Mouse (Mus musculus): ENCODE measurements around the gene Tanc2. TPM values are rescaled to one million over a fixed set of nuclear protein-coding genes. Genes with fewer than 3 reads are reported as not detected.
A peak's percentile ranks its signal among the peaks of the same experiment; 100 is the strongest.

The Tanc2 gene
- total RNA-seq, 4 experiments from 2014 or later = 209 to 233 (median 215) TPM

DNA sequence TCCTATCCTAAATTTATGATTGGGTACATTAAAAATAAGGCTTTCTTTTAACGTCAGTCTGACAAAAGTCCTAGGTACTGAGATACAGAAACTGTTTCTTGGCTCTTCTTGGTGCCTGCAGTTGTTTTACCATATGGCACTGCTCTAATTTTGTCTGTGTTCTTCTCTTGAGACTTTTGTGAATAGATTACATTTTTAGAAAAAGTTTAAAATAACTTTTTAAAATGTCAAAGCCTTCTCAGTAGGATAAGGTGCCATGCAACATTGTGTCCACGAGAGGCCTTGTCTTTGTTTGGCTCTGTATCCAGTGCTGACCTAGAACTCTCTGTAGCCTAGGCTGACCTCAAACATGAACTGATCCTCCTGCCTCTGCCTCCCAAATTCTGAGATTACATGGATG lies 238.4 kb downstream of the Tanc2 start:
- DNase-seq (ENCODE audit: low spot score in 2 of 2) = peak in 1 of 2 experiments; percentile 58

DNA sequence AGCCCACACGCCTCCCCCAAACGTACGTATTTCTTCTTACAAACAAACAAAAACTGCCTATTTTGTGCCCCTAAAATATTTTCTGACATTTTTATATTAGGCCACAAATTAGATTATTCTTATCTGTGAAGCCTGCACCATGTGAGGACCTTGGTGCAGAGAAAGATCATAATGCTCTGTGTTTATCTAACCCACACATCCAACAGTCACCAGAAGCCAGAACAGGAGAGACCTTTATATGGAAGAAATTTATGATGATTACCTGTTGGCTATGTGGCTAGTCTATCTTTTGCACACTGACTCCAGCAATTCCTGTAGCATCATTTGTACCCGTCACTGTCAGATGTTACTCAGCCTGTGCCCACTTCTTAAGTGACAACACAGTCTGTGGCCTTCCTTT lies 245.4 kb downstream of the Tanc2 start:
- no peak for DNase-seq (ENCODE audit: low spot score in 2 of 2)

DNA sequence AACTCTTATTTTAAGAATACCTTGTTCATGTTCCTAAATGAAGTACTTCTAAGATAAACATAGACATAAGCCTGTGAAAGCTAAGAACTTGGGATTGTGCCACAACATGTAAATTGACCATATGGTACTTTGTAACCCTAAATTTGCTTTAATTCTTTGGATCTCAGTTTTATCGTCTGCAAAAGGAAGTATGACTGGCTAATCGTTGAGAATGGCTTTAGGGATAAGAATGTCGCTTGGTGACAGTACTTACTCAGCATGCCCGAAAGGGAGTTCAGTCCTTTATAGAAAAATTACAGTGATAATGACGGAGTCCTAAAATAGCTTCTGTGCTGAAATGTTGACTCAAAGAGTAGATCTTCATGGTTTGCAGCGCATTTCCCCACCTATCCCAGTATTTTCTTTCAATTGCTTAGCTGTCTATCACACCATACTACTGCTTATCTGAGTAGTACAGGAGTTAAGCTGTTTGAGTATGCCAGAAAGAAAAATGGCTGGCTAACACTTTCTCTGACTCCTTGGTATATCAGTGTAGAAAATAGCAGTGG lies 246.6 kb downstream of the Tanc2 start:
- DNase-seq (ENCODE audit: low spot score in 2 of 2) = no peak

DNA sequence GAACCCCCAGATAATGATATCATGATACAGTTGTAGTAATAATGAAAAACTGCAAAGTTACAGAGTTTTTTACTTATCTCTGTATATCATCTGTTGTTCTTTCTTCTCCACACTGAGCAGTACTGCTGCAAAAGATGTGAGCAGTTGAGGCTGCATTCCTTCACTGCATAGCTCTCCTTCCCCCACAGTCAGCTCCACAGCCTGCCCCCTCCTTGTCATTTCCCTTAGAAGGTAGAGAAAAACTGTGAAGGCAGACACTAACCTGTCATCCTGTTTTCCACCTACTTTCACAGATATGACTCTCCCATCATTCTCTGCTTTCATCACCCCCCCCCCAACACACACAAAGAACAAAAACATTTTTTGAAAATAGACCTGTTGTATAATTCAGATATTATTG lies 248.2 kb downstream of the Tanc2 start:
- peak in 1 of 2 experiments; percentile 41 for DNase-seq (ENCODE audit: low spot score in 2 of 2)

DNA sequence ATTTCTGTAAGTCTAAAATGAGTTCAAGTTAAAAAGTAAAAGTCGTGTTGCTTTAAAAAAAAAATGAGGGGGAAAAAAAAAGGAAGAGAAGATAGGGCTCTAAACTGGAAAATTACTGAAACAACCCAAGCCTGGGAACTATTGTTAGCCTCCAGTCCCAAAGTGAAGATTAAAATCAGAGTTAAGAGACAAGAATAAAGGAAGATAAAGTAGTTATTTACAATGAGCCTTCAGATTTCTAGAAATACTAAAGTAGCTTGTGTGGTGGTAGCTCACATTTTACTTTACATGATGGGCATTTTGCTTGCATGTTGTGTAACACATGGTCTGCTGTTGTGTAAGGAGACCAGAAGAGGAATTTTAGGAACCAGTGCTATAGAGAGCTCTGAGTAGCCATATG lies 256.1 kb downstream of the Tanc2 start:
- DNase-seq (ENCODE audit: low spot score in 2 of 2) = no peak

DNA sequence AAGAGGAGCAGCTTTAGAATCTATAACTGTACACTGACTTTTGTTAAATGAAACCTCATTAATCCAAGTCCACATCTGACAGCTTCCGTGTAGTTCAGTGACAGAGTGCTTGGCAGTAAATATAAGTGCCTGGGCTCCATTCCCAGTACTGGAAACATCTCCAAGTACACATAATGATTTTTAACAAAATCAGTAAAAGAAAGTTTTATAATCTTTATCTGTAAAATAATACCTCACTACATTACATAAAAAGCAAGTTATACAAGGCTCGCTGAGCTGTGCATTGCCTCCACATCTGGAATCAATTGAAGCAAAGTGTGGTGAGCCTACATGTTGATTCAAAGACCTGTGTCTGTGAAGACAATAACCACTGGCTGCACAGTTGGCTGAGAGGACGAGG lies 265.7 kb downstream of the Tanc2 start:
- no peak for DNase-seq (ENCODE audit: low spot score in 2 of 2)

DNA sequence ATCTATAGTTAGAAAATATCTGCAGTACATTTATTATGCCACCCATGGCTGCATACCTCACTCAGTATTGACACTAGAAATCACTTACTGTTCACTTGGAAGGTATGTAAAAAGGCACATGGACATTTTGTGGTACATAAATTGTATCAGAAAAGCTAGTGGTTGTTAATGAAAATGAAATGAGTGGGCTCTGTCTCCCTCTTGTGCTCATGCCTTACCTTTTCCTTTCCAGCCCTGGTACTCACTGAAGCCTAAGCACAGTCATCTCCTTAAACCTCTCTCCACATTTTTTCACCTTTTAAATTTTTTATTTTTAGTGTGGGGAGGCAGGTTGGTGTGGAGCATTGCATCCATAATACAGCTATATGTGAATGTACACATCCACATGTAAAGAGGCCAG lies 268.3 kb downstream of the Tanc2 start:
- DNase-seq (ENCODE audit: low spot score in 2 of 2) = no peak

DNA sequence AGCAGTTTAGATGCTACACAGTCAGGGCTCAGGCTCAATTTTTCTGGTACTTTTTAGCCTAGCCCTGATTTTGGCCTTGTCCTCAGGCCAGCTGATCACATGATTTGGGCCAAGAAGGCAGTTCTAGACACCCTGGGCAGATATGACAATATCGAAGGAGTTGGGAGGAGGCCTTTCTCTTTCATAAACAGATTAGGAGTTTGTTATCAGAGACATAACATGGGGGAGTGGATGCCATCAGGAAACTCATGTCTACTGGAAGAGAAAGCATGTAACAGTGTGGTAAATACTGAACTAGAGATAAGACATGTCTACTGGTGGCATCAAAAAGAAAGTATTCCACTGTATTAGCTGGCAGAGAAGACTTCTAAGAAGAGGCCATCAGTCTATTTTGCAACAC lies 295.8 kb downstream of the Tanc2 start:
- DNase-seq (ENCODE audit: low spot score in 2 of 2) = no peak

DNA sequence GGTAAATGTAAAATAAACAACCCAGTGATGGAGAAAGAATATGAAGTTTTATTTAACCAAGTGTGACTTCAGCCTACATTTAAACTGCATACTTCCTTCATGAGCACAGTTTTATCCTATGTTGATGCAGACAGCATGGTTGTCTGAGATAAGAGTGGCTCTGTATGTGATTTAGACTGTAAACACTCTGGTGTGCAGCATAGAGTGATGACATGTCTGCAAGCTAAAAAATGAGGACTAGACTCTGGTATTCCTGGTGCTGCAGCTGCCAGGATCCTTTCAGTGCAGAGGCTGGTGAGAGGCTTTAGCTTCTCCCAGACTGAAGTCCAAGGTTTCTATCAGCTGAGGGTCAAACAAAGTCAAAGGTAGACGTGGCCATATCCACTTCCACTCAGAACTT lies 297.5 kb downstream of the Tanc2 start:
- no peak for DNase-seq (ENCODE audit: low spot score in 2 of 2)

DNA sequence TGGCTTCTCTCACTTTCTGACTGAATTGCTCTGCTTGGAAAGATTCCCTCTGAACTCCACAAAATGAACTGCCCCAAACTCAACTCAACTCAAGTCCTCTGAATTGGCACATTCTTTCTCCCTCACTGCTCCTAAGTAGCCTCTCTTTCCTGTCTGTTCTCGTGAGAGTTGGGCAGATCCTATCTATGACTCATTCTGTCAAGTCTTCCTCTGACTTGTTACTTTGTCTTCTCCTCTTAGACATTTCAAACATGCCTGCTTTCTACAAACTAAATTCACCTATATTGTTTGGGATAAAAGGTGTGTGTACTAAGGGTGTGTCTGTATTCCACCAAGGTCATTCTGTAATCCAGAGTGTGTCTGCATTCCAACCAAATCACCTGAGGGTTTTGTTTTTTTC lies 309.4 kb downstream of the Tanc2 start:
- no peak for DNase-seq (ENCODE audit: low spot score in 2 of 2)

DNA sequence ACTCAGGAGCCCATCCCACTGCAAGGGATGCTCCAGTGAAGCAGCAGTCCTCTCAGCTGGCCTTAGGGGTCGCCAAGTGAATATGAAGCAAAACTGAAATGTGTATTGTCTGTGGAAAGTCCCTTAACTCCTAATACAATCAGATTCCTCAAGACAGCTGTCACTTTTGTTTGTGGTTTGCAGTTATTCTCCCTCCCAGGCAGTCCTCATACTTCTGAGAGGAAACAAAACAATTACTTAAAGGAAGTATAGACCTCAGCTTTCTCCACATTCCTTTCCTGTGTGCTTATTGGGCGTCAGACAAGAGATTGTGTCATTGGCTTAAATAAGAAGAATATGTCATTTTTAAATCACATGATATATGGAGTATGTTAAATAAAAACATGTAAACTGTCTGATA lies 311.7 kb downstream of the Tanc2 start:
- DNase-seq (ENCODE audit: low spot score in 2 of 2) = no peak

DNA sequence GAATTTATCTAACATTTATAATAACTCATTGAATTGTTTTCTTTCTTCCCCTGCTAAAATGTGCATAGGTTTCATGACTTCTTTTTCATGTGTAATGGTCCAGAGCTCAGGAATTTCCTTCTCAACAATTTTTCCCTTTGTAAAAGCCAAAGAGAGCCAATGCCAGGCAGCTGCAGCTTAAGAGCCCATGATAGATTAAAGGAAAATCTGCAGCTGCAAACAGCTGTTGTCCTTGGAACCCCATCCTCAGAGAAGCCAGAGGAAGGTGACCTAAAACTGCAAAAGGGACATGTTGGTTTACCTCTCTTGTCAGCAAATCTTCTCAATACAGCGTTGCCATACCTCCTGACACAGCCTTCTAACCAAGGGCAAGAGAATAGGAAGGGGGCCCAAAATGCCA lies 313.2 kb downstream of the Tanc2 start:
- no peak for DNase-seq (ENCODE audit: low spot score in 2 of 2)

DNA sequence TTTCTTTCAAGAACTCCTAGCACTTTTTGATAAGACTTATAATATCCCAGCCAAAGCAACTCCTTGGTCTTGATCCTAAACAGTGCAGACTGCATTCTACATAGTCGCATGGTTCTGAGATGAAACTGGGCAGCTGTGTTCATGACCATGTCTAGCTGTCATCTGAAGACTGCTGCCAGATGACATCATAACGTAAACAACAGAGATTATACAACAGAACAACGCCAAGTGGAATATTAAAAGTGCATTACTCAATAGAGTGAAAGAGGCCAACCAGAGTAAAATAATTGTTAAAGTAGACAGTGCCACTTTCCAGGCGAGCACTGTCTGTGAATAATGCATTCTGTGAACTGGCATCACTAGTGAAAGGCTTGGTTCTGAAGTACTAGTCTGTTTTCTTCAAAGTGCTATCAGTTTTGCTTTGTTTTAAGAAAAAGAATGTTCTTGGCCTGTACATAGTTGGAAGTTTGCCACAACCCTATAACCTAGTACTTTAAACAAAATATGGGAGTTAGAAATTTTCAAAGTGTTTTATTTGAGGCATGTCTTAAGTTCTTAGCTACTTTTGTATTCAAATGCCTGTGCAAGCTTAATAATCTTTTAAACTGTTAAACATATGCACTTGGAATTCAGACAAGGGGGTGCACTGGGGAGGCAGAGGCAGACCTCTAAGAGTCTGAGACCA lies 315.9 kb downstream of the Tanc2 start:
- DNase-seq (ENCODE audit: low spot score in 2 of 2) = no peak

DNA sequence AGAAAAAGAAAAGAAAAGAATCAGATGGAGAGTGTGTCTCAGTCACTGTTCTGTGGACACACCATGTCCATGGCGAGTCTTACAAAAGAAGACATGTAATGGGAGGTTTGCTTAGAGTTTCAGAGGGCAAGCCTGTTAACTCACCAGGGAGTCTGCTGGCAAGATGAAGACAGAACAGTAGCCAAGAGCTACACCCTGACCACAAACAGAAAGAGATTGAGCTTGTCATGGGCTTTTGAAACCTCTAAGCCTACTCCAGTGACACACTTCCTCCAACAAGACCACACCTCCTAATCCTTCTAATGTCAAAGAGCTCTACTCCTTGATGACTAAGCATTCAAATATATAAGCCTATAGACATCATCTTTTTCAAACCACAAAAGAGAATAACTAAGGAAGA lies 317.6 kb downstream of the Tanc2 start:
- no peak for DNase-seq (ENCODE audit: low spot score in 2 of 2)

DNA sequence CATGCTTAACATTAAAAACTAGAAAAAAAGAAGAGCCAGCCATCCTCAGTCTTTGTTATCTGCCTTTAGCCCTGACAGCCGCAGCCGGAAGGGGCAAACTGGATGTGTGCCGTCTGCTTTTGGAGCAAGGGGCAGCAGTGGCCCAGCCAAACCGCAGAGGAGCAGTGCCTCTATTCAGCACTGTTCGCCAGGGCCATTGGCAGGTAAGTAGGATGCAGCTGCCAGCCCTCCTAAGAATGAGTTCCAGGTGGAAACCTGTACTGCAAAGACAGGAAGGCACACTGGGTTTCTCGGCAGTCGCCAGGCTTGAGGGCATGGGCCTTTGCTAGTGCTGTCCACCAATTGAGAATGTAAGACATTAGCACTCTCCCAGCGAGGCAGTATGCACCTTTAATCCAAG lies 319.1 kb downstream of the Tanc2 start:
- DNase-seq (ENCODE audit: low spot score in 2 of 2) = no peak

DNA sequence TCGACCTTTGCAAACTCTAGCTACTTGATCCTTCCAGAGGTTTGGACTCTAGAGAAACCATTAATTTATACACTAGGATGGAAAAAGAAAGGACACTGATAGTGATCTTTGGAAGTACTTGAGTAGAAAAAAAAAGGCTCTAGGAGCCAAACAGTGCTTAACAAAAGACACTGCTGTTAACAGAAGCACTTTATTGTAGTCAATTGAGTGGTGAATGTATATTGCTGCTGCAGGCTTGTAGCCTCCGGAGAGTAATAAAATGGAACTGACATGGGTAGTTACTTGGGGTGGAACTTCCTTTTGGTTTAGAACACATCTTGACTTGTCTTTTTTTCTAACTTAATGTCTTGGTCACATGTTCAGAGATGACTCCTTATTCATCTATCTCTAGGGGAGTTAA lies 319.8 kb downstream of the Tanc2 start:
- no peak for DNase-seq (ENCODE audit: low spot score in 2 of 2)

DNA sequence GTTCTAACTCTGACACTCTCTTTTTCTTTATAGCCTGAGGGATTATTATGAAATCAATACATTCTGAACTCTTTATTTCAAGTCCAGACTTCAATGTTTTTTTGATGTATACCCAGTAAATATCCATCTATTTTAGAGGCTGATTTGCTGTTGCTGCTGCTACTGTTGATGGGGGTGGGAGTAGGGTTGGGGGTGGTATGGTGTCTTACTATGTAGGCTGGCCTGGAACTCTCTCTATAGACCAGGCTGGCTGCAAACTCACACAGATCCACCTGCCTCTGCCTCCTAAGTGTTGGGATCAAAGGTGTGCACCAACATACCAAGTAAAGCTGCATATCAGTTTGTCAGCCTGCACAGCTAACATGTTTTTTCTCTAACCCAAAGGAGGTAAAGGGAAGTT lies 321.4 kb downstream of the Tanc2 start:
- DNase-seq (ENCODE audit: low spot score in 2 of 2) = no peak

DNA sequence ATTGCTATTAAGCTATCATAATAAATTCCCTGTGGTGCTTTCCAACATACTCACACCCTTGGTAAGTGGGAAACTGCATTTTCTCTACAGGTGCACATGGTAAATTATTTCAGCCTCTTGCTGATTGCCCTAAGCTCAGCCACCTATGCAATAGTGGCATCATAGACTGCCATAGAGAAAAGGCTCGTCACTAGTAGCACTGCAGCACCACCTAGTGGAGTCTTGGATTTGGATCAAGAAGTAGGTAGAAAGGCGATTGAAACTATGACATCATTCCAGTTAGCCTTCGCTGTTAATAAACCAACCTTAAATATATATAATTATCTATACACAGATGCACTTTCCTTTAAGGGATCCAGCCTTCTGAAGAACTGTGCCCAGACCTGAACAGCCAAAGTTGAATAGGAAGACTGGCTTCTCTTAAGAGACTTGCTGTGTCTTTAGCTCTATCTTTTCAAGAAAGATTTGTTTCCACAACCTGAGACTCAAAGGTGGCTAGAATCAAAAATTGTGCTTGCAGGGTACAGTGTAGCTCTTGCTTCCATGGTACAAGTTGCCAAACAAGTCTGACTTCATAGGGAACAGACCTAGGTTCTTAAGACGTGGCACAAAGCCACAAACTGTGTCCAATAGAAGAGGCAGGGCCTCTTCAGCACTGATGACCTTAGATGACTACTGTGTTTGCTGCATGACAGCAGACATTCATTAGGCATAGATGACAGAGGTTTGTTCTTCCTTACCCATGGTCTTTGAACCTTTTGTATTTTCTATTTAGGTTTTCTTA lies 322.0 kb downstream of the Tanc2 start:
- peak in 1 of 2 experiments; percentile 61 for DNase-seq (ENCODE audit: low spot score in 2 of 2)

DNA sequence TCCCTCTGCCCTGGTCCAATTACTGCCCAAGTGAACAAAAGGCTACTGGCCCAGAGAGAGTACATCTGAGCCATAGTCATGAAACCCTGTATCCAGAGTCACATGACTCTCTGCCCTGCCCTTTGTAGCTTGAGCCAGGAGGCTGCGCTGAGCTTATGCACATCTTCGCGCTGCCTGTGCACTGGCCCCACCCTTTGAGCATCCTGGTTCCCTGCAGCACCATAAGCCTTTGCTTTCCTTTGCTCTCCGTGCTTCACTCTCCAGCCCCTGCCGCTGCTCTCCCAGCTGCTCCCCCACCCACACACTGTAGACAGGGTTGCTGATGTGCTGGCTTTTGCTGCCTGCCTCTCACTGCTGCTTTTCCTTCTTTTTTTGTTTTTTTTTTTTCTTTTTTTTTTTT lies 323.8 kb downstream of the Tanc2 start:
- peak in 1 of 2 experiments; percentile 46 for DNase-seq (ENCODE audit: low spot score in 2 of 2)

DNA sequence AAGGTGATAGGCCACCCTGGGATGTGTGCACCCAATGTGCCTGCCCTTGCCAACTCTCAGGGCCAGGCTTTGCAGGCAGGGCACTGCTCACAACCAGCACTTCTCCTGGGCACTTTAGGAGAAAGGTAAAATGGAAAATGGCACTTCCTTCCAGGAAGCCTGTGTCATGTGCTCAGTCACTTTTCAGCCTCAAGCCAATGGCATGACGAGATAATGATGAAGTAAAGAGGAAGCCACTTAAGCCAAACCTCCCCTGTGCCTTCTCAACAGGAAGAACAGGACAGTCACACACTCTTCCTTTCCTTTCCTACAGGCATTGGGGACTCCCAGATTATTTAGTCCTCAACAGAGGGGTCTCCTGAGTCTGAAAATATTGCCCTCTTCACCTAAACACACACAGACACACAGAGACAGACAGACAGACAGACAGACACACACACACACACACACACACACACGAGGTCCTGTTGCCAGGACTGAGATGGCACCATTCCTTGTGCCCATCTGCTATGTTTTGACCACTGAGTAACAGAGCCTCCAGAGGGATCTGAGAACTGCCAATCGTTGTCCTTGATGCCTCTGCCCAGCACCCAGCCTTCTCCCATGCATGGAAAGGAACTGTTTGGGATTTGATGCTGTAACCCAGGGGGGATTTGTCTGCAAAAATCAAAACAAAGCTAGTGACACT lies 330.5 kb downstream of the Tanc2 start:
- DNase-seq (ENCODE audit: low spot score in 2 of 2) = no peak

DNA sequence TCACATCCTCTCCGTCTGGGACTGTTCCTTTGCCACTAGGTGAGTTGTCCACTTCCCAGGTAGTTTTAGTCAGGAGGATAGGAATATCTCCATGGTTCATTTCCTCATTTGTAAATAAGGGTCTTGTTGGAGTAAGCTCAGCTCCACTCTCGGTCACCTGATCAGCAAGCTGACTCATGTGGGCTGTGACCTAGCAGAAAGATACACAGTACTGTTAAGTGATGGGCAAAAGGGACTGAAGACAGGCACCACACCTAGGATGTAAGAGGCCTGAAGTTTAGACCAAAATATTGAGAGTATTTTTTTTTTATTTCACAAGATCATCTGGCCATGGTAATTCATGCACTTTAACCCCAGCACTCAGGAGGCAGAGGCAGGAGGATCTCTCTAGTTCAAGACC lies 331.1 kb downstream of the Tanc2 start:
- DNase-seq (ENCODE audit: low spot score in 2 of 2) = no peak

DNA sequence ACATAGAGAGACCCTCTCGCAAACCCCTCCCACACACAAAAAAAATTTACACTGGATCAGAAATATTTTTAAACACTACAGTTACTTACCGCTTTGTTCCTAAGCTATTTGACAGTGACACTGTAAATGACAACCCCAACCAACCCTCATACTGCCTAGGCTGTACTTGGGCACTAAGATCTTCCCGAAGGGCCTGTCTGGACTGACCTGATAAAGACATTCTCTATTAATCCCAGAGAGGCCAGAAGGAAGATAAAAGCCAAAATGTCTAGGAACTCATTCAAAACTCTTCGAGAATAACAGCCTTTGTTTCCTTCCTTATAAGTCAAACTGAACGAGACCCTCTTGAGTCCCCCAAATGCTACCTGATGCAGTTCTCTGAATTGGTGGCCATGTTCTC lies 331.5 kb downstream of the Tanc2 start:
- no peak for DNase-seq (ENCODE audit: low spot score in 2 of 2)
